Mouse (Mus musculus): ENCODE measurements around the gene Cwh43. TPM values are rescaled to one million over a fixed set of nuclear protein-coding genes. Genes with fewer than 3 reads are reported as not detected.

The Cwh43 gene
- total RNA-seq, 2 experiments from 2014 or later: 1.7 to 2.1 TPM

DNA sequence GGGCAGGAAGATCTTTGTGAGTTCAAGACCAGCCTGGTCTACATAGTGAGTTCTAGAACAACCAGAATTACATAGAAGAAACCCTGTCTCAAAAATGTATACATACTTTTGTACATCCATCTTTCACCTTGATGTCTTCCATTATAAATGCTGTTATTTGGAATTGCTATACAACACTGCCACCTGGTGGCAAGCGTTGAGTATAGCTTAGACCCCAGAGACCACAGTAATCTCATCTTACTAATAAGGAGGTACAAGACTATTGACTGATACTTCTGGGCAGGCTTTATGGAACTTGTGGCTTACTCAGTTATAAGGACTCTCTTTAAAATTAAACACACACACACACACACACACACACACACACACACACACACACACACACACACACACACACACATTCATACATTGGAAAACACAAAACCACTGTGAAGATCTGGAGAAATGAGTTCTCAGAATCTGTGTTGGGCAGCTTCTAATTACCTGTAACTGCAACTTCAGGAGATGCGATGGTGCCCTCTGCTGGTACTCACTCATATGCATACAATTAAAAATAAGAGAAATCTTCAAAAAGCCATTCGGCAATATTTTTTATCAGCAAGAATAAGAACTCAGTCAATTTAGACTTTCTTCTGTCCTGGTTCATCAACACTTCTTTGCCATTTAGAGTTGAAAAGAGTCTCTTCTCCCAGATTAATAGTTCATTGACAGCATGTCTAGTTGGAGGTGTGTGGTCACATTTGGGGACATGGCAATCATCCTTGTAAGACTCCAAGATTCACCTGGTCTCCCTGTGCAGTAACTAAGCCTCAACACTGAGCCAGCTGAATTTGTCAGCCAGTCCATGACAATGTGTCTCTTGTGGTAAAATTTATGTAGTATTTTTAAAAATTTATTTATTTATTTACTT lies 22.9 kb upstream of the Cwh43 start:
- intact Hi-C loops (cut with DNase I): loop anchor here (5.0 kb wide), 3 partner anchors 61 to 401 kb away; no protein-coding TSS in a partner anchor
- DNase-seq (ENCODE audit: low spot score in 2 of 2): peak; percentile 41 to 73

DNA sequence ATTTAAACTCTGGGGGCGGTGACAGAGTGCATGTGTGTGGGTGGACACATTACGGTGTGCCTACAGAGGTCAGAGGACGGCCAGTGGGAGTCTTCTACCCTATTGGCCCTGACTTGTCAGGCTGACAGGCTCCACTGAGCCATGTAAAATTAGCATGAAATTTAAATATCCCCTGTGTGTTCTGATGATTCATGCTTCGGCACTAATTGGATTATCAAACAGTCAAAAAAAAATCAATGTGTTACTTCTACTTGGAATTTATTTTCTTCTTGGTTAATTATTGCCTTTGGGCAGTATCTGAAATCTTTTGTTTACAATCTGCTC lies 22.3 kb upstream of the Cwh43 start:
- intact Hi-C loops (cut with DNase I): loop anchor here (5.0 kb wide), 3 partner anchors 61 to 401 kb away; no protein-coding TSS in a partner anchor
- no peak for DNase-seq (ENCODE audit: low spot score in 2 of 2)

DNA sequence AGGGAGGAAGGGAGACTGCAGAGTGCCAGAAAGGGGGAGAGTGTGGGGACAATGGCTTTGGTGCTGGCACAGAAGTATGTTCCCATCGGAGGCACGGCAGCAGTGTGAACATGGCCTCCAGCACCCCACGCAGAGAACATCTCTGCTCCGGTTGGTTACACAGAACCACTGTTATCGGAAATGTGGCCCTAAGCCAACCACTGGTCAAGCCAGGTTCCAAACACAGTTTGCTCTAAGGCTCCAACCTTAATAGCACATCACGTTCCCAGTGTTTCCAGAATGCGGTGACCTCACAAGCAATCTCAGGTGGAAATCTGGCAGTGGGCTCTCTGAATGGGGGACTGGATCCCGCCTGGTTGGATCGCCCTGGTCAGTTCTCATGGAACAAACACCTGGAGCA lies 12.8 kb upstream of the Cwh43 start:
- intact Hi-C loops (cut with DNase I): no loop called here
- no peak for DNase-seq (ENCODE audit: low spot score in 2 of 2)

DNA sequence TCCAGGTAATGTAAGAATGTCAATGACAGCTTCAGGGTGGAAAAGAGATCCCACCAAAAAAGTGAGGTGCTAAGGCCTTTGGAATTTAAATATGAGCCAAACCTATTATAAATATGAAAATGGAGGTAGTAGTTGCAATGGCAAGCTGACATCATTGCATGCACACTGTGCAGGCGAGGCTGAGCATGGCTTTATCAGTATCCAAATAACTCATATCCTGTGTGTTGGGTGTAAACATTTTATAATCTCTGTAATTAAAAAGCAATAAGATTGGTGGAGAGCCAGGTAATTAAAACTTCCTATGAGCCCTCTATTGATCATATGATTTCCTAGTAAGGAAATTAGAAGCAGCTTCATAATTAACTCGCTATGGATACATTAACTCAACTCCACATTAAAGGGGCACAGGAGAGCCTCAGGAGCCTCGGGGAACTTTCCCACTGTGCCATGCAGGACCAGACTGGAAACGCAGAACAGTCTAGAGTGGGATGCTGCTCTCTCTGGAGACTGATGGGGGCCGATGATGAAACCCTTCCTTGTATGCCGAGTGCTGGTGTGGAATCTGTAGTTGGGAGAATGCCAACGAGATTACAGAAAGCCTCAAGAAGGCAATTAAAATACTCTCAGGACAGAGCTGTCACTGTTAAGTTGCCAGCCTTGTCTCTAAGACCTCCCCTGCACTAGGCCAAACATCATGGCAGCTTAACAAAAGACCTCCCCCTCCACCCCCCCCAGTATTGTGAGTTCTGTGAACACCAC lies 5.9 kb upstream of the Cwh43 start:
- intact Hi-C loops (cut with DNase I): no loop called here
- DNase-seq (ENCODE audit: low spot score in 2 of 2): no peak

DNA sequence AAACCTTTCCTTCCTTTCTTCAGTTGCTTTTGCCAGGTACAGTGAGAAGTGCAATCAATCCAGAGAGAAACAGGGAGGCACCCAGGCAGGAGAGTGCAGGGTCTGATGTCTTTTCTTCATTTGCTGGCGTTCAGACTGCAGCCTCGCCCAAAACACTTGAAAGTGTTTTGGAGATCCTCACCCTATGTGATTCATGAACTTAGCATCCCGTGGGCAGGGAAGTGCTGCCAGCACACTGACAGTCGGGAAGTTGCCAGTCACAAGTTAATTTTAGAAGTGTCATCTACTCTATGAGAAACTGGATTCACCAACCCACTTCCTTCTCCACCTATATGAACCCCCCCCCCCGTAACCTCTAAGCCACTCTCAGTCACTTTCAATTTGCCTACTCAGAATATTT lies 4.5 kb upstream of the Cwh43 start:
- intact Hi-C loops (cut with DNase I): no loop called here
- no peak for DNase-seq (ENCODE audit: low spot score in 2 of 2)

DNA sequence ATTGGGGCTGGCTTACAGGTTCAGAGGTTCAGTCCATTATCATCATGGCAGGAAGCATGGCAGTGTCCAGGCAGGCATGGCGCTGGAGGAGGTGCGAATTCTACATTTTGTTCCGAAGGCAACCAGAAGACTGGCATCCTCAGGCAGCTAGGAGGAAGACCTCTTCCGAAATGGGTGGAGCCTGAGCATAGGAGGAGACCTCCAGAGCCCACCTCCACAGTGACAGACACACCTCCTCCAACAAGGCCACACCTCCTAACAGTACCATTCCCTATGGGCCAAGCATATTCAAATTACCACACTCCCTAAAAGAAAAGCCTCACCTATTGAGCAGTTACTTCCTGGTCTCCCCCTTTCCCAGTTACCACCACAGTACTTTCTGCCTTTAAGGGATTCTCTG lies 3.0 kb upstream of the Cwh43 start:
- no peak for DNase-seq (ENCODE audit: low spot score in 2 of 2)
- intact Hi-C loops (cut with DNase I): no loop called here

DNA sequence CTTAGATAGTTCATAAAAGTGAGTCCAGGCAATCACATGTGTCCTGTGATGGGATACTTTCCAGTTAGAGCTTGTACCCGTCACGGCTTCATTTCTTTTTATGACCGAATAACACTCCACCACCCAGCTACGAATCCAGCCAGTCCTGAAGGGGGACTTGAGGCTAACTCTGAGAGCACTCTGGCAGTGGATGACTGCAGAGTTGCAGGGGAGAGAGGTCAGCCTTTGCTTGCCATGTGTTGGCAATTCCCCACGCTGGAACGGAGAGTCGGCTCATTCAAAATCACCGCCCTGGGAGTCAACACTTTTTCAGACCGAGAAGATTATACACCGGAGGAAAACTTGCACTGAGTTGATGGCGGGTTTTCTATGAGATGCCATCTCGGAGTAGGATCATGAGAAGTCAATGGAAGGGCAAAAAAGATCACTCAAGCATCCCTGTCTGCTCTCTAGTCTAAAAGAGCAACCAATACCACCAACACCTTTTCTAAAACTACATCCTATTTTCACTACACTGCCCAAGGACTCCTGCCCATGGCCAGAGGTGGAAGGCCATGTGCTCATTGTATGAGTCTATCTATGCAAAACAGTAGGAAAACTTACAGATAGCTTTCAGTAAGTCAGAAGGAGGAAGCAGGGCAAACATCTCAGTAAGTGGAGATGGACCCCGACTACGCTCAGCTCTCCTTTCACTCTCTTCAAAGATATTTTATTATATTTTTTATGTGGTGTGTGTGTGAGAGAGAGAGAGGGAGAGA lies 2.4 kb upstream of the Cwh43 start:
- intact Hi-C loops (cut with DNase I): no loop called here
- DNase-seq (ENCODE audit: low spot score in 2 of 2): no peak

DNA sequence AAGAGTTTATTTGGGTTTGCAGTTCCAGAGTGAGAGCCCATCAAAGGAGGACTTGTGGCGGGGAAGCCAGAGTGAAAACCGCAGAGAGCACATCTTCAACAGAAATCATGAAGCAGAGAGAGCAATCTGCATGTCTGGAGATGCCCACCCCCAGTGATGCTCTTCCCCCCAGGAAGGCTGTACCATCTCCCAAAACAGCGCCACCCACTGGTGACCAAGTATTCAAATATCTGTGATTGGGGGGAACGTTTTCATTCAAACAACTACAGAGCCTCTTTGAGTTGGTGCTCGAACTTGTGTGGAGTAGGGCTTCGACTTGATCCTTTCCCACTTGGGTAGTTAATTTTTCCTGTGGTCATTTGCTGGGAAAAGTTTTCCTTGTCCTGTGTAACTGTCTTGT lies 1.1 kb upstream of the Cwh43 start:
- intact Hi-C loops (cut with DNase I): no loop called here
- no peak for DNase-seq (ENCODE audit: low spot score in 2 of 2)

DNA sequence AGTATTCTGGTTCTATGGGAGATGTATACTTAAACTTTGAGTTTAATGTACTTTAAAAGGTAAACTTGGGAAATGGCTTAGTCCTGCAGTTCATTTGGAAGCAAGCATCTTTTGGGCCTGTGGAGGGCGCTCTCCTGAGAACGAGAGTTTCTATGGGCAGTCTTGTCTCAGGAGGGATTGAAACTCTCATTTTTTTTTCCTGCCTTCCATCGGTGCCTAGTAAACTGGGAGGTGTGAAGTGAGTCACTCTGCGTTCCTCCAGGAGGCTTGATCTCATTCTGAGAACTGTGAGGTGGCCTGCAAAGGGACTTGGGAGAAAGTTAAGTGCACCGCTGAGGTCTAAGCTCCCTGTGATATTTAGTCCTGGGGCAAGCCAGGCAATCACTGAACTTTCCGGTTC lies 986 bp downstream of the Cwh43 start:
- intact Hi-C loops (cut with DNase I): no loop called here
- DNase-seq (ENCODE audit: low spot score in 2 of 2): peak in 1 of 2 experiments; percentile 24

DNA sequence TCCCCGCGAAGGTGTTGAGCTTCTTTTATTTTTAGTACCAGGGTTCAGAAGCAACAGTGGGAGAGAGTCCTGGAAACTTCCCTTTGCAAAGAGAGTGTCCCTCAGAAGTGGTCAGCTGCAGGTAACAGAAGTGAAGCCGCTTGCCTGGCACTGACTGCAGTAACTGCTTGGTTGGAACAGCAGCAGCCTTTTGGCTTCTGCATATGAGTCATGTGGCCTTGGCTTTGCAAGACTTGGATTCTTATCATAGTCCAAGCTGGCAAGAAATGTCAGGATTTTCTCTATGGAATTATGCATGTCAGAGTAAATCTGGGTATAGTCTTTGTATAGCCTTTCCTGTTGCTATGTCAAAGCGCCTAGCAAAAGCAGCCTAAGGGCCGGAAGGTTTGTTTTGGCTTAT lies 4.1 kb downstream of the Cwh43 start:
- DNase-seq (ENCODE audit: low spot score in 2 of 2): no peak
- intact Hi-C loops (cut with DNase I): no loop called here

DNA sequence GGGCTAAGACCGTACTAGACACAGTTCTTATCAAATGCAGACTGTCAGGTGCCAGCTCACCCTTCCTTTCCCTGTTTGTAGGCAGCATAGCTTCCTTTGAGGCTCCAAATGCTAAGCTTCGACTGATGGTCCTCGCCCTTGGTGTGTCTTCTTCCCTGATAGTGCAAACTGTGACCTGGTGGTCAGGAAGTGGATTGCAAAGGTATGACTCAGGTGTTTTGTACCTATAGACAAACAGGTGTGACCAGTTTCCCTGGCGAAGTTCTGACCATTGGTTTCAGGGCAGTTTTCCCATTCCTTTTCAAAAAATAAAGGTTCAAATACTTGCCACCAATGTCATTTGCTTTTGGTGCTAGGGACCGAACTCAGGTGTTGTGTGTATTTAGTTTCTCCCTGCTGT lies 5.9 kb downstream of the Cwh43 start:
- DNase-seq (ENCODE audit: low spot score in 2 of 2): no peak
- intact Hi-C loops (cut with DNase I): no loop called here

DNA sequence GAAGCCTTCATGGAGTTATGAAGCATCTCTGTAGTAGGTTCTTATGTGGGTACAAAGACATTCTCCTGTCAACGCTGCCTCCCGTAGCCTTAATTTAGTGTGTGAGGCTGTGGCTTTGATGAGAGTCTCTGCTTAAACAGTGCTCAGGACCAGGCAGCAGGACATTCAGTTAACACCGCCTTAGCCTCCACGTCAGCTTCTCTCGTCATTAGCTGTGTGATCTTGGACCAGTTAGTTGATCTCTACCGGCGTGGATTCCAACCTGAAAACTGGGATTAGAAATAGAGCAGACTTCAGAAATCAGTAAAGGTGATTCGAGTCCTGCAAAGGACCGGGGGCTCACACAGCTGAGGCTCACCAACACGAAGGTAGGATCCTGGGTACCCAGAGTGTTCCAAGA lies 8.3 kb downstream of the Cwh43 start:
- no peak for DNase-seq (ENCODE audit: low spot score in 2 of 2)
- intact Hi-C loops (cut with DNase I): no loop called here

DNA sequence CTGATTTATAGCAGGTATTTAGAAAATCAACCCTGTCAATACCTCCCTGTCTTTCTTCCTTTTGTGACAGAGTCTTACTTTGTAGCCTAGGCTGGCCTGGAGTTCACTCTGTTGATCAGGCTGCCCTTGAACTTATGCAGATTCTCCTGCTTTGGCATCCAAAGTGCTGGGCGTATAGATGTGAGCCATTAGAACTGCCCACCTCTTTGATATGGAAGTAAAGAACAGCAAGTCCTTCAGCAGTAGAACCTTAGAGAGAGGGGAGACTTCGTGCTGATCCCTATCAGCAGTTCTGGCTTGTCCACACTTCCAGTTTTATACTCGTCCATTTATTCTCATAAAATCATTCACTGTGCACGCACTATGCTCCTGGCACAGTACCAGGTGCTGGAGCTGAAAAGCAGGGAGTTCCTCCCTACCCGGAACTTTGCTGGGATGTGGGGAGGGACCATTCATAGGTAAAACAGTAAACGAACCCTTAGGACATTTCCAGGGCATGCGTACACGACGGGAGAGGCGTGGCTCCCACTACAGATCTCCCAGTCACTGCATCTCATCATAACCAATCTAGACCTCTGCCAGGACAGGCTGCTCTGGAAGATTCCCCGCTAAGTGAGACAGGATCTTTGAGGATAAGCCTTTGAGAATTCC lies 13.3 kb downstream of the Cwh43 start:
- DNase-seq (ENCODE audit: low spot score in 2 of 2): no peak
- intact Hi-C loops (cut with DNase I): no loop called here

DNA sequence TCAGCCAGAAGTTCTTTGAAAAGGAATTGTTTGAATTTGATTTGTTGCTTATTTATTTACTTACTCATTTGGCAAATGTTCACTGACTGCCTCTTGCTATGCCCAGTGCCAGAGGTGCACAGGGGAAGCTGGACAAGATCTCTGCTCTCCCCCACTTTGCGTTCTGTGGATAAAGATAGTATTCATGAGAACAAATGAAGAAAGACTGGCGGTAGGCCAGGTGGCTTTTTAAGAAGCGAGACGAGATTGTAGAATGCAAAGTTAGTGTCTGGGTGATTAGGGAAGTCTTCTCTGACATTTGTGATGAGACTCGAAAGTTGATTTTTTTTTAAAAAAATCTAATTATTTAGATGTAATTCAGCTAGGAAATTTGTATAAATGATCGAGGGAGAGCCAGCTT lies 20.9 kb downstream of the Cwh43 start:
- DNase-seq (ENCODE audit: low spot score in 2 of 2): no peak
- intact Hi-C loops (cut with DNase I): no loop called here

DNA sequence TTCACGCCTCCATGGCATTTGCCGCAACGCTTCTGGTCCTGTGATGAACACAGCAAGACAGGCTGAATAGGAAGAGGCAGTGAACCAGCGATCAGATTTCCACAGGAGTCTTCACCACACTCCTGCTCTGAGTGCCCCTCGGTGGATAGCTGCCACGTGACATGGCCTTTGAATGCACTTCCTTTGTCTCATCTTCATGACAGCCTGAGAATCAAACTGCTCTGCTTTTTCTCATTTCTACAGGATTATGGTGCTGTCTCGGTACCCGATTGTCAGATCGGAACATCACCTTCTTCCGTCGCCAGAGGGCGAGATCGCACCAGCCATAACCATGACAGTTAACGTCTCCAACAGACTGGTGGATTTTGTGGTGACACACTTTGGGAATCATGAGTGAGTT lies 25.7 kb downstream of the Cwh43 start:
- peak; percentile 75 to 85 for DNase-seq (ENCODE audit: low spot score in 2 of 2)
- intact Hi-C loops (cut with DNase I): loop anchor here (1.0 to 5.0 kb wide), 3 partner anchors 111 to 206 kb away; no protein-coding TSS in a partner anchor

DNA sequence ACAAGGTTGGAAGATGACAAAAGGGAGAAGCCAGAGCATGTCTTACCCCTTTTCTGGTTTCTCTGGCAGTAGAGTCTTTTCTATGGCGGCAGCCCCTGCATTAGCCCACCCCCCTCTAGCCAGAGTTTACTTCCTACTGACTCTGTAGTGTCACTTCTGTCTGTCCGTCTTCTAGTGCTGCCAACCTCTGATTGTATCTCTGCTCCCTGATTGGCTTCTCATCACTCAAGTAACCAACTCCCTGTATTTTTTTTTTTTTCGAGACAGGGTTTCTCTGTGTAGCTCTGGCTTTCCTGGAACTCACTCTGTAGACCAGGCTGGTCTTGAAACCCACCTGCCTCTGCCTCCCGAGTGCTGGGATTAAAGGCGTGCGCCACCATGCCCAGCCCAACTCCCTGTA lies 26.9 kb downstream of the Cwh43 start:
- intact Hi-C loops (cut with DNase I): loop anchor here (5.0 kb wide), 1 partner anchor 109 kb away; no protein-coding TSS in a partner anchor

DNA sequence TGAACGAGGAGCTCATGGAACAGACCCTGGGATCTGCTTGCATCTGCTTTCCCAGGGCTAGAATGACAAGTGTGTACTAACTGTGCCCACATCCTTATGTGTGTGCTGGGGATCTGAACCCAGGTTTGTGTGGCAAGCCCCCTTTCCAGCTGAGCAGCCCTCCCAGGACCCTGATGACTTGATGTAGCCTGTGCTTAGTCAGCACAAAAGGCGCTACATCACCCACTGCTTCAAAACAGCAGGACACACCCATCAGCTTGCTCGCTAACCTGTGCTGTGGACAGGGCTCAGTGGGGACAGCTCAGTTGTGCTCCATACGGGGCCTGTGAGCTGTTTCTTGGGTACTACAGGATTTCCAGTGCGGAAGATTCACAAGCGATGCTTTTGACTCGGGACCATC lies 28.9 kb downstream of the Cwh43 start:
- DNase-seq (ENCODE audit: low spot score in 2 of 2): no peak
- intact Hi-C loops (cut with DNase I): loop anchor here (5.0 kb wide), 1 partner anchor 108 kb away; no protein-coding TSS in a partner anchor

More for the DNA sequence above, 26.9 kb downstream of the Cwh43 start:
- DNase-seq (ENCODE audit: low spot score in 2 of 2): no peak

DNA sequence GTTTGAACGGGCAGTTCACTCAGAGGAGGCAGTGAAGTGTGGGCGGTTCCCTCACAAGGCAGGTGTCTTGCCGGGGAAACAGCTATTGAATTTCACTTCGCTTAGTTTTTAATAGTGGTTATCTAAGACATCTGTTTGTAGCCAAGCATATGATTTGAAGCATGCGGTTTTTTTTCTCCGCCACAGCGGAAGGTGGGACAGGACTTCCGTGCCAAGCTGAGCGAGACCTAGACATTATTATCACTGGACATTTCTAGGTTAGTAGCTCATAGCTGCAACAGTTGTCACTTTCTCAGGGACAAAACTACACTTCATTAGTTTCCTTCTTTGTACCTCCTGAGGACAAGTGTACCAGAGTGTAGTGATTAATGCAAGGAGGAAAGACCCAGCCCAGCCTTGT lies 36.3 kb downstream of the Cwh43 start:
- intact Hi-C loops (cut with DNase I): no loop called here
- no peak for DNase-seq (ENCODE audit: low spot score in 2 of 2)

DNA sequence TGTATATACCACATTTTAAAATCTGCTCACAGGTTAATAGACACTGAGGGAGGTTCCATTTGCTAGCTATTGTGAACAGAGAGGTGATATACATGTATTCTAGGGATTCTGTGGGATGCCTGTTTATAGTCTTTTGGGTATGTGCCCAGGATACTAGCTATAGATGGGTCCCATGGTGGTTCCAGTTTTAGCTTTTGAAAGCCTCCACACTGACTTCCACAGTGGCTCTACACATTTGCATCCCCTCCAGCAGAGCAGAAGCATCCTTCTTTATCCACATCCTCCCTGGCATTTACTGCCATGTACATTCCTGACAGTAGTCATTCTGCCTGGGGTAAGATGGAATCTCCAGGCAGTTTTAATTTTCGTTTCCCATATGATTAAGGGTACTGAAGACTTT lies 44.4 kb downstream of the Cwh43 start:
- DNase-seq (ENCODE audit: low spot score in 2 of 2): no peak
- intact Hi-C loops (cut with DNase I): no loop called here

Measured in left cerebral cortex, postnatal 36 days (tissue).